Mouse (Mus musculus) brain, embryonic 14.5 days (tissue): Measurements from ENCODE around the gene Lipe. TPM values are rescaled to one million over a fixed set of nuclear protein-coding genes. Genes with fewer than 3 reads are reported as not detected.

Experiments used
- DNase-seq: peaks from one replicate; pipeline ENCODE4 v3.0.0-alpha.2; 2011; ENCODE audit warnings: low read depth
- CTCF ChIP-seq: fragments of 200-500 bp; IDR thresholded peaks from 2 replicates; pipeline ENCODE4 v1.5.1; 2012; ENCODE audit warnings: inconsistent platforms, mild to moderate bottlenecking, moderate library complexity, borderline replicate concordance; ENCODE audit not compliant: insufficient read depth, insufficient read length; ENCODE audit errors: extremely low read depth
- POLR2A ChIP-seq: fragments of 200-500 bp; IDR thresholded peaks from 2 replicates; pipeline ENCODE4 v1.6.1; 2012; ENCODE audit warnings: mild to moderate bottlenecking, inconsistent platforms, borderline replicate concordance; ENCODE audit not compliant: poor library complexity, insufficient read depth, insufficient read length, severe bottlenecking; ENCODE audit errors: extremely low read depth
- polyA plus RNA-seq: library from polyadenylated mRNA; depleted of rRNA; stranded (reverse); fragments of >200 nt; gene quantifications from 2 replicates; pipeline ENCODE4 v1.2.3, GENCODE M21; 2012

Lipe gene
- polyA plus RNA-seq, 1 experiment, result 13.0 TPM

DNA sequence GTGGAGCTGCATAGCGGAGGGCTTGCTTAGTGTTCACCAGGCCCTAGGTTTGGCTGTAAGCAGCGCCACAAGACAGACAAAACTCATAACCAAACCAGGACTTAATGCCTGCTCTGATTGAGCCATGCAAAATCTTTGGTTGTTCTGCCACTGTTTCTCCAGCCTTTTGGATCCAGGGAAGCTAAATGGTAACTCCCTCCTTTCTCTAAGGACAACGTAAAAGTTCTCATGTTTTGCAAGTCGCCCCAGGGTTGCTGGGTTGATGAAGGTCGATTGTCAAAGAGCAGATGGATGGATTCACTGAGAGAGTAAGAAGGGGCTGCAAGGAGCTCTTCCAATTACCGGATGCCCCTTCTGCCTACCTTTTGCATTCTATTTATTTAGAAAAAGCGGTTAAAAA lies 3.8 kb downstream of the Lipe start:
- TF ChIP-seq CTCF (no peak), POLR2A (no peak)
- DNase-seq, result peak; percentile 40

- DNase-seq, result no peak
- TF ChIP-seq CTCF (no peak), POLR2A (no peak)
Measured at GRCm38 (mm10) chr7:25393451-25394210, 4.9 kb downstream of the Lipe start.

GRCm38 (mm10) chr7:25392851-25393250 lies 5.7 kb downstream of the Lipe start:
- TF ChIP-seq CTCF (no peak), POLR2A (no peak)
- no peak for DNase-seq

GRCm38 (mm10) chr7:25391856-25392453 lies 6.6 kb downstream of the Lipe start:
- DNase-seq, result no peak
- no peak for TF ChIP-seq POLR2A

- no peak for TF ChIP-seq POLR2A
- no peak for TF ChIP-seq CTCF
- DNase-seq, result no peak
Measured at GRCm38 (mm10) chr7:25390986-25391385, 7.5 kb downstream of the Lipe start.

DNA sequence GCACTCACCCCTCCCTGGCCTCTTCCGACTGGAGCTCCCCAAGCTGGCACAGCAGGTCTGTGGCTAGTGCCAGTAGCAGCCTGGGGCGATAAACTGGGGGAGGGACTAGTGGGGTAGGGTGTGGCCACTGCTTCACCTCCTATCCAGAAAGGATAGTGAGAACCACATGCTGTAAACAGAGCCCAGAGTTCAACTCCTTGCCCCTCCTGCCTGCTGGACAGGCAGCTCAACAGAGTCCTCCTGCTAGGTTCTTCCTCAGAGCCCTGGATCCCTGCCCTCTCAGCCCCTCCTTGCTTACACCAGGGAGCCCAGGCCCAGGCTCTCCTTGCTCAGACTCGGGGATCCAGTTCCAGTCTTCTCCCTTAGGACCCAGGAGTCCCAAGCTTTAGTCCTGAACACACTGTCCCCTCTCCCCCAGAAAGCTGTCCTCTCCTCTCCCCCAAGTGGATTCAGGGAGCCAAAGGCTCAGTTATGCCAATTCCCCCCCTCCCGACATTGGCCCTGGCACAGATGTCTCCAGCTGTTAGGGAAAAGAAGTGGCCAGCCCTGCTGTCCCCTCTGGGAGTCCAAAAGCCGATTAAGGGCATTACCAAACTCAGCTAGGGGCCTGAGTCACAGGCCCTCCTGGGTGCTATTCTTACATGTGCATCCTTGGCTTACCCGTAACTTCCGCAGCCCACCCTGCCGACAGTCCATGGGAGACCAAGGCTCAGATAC lies 8.3 kb downstream of the Lipe start:
- DNase-seq, result no peak

GRCm38 (mm10) chr7:25388916-25389315 lies 9.6 kb downstream of the Lipe start:
- TF ChIP-seq CTCF (no peak), POLR2A (no peak)
- no peak for DNase-seq

More for the DNA sequence above, 8.3 kb downstream of the Lipe start:
- TF ChIP-seq POLR2A (no peak), CTCF (no peak)

GRCm38 (mm10) chr7:25387811-25388440 lies 10.6 kb downstream of the Lipe start:
- DNase-seq, result no peak
- no peak for TF ChIP-seq CTCF
- TF ChIP-seq POLR2A, result no peak

DNA sequence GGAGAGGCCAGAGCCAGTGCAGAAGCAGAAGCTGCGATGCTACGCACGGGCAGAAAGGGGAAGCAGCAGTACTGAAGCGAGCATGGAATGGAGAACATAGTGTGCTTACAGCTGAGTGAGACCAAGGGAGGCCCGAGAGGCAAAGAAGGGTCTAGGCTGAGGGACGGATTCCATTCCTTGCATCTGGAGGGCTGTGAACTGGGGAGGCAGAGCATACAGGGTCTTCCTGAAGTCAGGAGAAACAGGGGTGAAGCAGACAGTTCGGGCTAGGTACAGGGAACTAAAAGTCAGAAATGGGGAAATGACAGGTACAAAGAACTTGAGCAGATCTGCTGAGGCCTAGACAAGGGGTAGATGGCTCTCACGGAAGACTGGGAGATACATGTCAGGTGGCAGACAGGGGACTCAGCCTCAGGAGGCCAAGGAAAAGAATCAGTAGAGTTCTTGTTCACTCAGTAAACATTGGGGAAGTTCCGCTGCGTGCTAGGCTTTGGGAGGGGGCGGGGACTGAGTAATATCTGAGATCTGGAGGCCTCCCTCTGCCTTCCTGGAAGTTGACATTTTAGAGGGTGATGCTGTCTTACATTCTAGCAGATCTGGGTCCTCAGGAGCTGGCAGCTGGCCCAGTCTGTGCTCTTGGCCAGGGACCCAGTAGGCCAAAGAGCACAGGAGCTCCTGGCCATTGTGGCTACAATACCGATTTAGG lies 12.5 kb downstream of the Lipe start:
- no peak for TF ChIP-seq CTCF
- TF ChIP-seq POLR2A, result no peak
- DNase-seq, result peak; percentile 56

DNA sequence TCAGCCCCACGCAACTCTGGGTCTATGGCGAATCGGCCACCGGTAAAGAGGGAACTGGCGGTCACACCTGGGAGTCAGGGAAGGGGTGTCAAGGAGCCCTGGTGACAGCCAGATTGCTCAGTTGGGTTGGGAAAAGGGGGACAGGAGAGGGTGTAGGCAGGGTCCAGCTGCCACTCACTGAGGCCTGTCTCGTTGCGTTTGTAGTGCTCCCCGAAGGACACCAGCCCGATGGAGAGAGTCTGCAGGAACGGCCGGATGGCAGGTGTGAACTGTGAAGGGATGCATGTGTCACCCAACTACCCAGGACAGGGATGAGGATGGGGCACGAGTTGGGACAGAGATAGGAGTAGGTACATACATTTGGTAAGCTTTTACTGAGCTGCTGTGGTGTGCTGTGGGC lies 13.3 kb downstream of the Lipe start:
- TF ChIP-seq POLR2A (no peak), CTCF (no peak)
- DNase-seq, result no peak

DNA sequence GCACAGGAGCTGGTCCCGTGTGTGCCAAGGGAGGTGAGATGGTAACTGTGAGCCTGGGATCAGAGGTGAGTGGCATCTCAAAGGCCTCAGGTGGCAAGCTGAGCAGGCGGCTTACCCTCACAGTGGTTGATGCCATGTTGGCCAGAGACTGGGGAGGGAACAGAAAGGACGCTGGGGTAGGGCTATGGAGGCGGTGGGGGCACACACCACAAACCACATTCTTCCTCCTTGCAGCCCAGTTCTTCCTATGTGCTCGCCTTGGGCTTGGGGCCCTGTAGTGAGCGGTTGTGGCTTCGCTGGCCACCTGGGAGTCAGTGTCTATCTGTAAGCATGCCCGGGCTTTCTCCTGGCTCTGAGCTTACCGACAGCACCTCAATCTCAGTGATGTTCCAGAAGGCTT lies 13.7 kb downstream of the Lipe start:
- DNase-seq, result no peak
- TF ChIP-seq CTCF (no peak), POLR2A (no peak)
